Mouse (Mus musculus) thymus, adult 18-20 months (tissue): ENCODE measurements at regions not wholly inside any gene's neighbourhood (a gene's known extent, or its start where the extent isn't known, plus 50 kb on each side); places are given as distances from the start of the nearest gene placed in this dataset.

Experiments used
- DNase-seq, 2 experiments: peaks; one replicate each; pipeline ENCODE4 v3.0.0; 2022; ENCODE audit warnings: mixed read lengths in 2 of 2

DNA sequence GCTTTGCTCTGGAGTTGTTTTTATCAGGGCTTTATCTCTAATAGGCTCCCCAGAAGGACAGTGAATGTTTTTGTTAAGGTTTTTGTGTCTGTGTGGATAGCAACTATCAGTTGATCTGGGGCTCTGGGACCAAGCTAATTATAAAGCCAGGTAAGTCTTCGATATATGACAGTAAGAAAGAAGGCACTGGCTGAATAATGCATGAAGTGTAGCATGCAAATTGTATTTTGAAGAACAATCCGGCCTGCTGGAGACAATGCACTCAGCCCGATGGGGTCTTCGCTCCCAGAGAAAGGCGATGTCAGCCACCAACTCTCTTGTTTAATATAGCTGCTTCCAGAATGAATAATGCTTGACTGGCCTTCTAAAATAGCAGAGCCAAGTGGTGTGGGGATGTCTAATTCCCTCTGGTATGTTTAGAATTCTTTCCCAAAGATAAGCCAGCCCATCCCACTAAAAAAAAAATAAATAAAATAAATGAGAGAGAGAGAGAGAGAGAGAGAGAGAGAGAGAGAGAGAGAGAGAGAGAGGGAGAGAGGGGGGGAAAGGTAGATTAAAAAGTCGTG, 68.6 kb downstream of the Dad1 start:
- DNase-seq: no peak

DNA sequence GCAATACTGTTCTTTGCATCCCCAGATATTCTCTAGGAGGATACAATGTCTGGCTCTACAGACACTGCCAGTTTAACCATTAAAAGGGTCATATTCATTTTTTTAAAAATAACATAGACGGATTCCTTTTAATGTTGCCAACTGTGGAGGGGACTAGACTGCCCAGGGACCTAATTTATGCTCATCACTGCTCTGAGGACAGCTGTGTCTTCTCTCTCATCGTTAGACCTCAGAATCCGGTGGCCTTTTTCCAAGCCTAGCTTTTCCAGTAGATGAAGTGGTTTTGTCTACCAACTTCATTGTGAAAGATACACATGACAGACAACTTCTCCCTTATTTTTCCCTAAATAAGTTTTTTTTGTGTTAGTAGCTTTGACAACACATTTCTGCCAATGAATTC, 70.0 kb downstream of the Dad1 start:
- DNase-seq: no peak

DNA sequence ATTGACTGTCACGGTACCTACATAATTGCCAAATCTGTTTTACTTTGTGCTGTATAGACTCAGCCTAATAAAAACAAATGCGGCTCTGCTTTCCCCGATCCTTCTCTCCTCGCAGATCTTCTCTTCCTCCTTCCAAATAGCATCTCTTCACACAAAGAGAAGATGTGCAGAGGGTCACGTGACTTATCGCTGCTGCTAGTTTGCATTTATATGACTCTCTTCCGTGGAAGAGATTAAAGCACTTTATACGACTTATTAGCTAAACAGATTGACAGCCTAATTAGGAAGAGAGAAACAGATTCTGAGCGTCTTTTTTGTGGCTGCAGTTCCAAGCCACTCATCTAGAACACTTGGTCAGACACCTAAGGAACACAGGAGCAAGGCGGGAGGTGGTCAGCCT, 71.1 kb downstream of the Dad1 start:
- no peak for DNase-seq

DNA sequence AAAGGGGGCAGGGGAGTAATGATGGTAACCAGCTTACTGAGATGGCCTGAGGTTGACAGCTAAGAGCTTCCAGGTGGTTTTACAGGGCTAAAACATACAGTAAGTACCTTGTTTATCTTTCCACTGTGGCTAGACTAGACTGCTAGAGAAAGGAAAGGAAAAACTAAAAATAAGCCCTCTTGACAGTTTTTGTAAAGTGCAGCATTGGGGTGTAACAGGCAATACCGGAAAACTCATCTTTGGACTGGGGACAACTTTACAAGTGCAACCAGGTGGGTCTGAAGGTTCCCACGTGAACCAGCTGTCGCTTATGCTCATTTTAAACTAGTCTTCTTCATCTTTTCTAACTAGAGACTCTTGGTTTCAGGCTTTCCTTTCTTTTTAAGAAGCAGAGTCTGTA, 72.6 kb downstream of the Dad1 start:
- DNase-seq: no peak

DNA sequence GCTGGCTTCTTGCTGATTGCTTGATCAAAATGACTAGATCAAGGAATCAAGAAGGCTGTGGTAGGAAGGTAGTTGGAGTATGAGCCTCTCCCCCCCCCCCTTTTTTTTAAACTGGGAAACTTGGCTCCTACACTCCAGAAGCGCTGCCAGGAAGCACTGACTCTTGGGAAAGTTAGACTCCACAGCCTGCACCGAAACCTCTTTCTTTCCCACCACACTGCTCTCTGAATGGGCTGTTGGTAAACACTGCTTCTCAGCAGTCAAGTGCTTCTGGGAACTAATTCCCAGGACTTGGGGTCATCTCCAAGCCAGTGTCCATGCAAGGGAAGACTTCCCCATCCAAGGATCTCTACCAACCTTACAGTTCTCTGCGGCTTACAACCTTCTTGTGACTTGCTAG, 73.2 kb downstream of the Dad1 start:
- no peak for DNase-seq

DNA sequence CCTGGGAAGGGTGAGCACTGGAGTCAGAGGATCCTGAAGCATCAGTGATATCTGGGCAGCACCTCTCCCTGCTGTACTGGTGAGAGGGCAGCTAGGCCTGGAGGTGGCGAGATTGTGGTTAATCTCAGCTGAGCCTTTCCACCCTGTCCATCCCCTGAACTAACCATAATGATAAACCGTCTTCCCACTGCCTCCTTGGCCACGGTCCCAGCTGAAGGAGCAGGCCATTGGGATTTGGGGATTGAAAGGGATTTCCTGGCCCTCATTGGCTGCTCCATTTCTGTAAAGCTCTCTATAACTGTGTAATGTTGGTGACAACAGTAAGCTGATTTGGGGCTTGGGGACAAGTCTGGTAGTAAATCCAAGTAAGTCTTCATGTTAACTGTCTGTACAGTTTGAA, 73.6 kb downstream of the Dad1 start:
- no peak for DNase-seq

DNA sequence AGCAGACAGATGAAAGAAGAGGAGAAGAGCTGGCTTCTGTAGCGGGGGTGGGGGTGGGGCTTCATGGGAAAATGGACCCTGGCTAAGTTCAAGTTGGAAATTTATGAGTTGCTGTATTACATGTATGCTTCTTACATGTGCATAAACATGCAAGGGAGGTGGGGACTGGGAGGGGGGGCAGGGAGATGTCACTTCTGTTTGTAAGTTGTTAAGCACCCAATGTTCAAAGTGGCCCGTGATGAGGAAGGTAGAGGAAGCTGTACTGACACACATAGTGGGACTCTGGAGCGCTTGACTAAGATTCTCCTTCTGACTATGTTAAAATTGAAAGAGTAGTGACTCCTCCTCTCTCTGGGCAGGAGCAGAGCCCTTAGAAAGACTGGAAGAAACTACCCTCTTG, 75.0 kb downstream of the Dad1 start:
- no peak for DNase-seq

DNA sequence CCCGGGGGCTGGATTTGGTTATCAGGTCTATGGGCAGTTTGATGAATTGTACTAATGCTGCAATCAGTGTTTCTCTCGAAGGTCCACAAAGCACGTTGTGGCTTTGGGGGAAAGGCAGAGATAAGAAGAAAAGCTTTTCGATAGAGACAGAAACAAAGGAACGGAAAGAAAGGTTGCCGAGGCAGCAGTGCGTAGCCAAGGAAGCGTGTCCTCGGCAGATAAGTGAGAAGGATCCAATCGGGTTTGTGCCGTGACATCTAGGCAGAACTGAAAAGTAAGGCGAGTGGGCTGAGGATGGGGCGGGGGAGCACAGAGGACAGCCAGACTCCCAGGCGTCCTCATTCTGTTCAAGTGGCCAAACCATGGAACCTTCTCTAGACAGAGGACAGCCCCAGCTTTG, 77.4 kb downstream of the Dad1 start:
- no peak for DNase-seq

DNA sequence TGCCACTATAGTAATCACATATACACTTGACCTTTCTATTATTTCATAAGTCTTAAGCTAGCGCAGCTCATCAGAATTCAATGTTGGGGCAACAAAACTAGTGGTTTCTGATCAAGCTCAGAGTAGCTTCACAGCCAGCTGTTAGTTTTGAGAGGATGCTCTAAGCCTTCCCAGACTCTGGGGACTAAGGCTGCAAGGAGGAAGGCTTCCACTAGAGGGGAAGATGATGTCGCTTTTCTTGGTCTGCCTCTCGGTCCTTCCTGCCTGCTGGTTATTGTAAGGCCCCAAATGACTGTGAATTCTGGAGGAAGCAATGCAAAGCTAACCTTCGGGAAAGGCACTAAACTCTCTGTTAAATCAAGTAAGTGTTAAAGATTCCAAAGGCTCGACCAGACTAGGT, 78.4 kb downstream of the Dad1 start:
- DNase-seq: no peak

DNA sequence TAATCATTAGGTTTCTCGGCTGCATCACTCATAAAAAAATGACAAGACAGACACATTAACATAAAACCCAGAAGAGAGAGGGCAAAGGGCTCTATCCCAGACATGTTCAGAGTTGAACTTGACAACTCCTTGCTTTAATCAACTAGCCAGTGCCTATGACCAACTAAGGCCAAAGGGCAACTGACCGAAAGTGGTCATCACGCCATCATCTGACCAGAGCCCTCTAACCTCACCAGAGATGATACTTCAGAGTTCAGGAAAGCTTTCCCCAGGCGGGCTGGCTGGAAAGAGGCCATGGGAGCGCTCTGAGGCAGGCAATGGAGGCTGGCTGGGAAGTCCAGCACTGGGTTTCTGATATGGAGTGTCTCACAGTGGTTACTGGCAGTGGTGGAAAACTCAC, 80.6 kb downstream of the Dad1 start:
- DNase-seq: no peak

DNA sequence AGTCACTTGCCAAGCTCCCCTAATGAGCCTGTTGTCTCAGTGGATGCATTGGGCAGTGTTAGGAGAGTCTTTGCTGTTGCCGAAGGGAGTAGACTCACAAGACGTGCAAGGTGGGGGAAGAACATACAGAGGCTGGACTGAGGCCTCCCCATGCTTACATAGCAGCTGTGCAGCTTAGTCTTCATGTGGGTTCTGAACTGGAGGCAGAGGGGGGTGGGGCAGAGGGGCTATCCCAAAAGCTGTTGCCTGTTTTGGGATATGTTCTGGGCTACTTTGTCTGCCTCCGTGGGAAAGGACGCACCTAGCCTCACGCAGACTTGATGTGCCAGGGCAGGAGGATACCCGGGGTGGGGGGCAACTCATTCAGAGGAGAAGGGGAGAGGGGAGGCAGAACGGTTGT, 84.7 kb downstream of the Dad1 start:
- DNase-seq: no peak

DNA sequence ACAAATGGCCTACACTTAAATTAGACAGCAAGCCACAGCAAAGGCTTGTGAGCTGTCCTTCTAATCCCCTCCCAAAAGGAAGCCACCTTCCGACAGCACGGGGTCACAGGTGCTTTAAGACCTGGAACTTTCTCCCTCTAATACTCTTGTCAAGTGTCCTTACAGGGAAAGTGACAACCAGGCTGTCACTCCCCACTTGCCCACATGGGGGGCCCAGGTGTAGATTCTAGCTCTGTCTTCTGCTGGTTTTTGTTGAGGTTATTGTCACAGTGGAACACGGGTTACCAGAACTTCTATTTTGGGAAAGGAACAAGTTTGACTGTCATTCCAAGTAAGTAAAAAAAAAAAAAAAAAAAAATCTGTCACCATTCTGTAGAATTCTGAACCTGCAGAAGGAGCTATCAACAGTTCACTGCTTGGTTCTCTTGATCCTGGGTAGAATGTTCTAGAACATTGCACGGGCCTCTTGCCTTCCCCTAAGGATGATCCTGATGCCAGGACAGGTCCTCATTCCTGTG, 85.4 kb downstream of the Dad1 start:
- peak; percentile 40 to 67 for DNase-seq

DNA sequence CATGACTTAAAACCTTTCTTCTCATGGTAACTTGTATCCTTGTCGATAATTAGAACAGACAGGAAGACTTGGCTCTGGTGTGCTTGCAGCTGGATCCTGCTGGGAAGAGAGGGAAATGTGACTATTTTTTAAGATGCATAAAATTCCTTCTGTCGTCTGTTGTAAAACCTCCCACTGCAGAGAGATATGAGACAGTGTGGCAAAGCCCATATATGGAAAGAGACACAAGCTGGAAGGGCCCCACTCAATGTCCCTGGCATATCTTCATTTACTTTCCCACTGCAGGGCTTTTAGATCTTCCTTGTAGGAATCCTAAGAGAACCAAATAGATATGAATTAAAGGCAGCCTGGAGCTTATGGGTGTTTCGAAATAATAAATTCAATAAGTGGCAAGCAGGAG, 87.8 kb downstream of the Dad1 start:
- no peak for DNase-seq

DNA sequence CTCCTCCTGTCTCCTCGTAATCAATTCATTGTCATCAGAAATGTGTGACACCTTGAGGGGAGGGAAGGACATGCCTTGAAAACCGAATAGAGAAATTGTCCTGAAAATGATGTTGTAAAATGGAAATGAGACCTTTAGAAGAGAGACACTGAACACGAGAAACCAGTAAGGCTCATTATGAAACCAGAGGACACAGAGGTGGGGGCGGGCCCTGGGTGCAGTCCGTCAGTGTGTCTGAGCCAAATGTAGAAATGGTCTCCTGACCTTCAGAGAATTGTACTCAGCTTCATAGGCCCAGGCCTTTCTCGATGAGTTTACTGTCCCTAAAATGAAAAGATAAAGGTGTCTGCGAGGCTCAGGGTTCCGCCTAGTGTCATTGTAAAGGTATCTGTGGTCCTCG, 89.0 kb downstream of the Dad1 start:
- no peak for DNase-seq

DNA sequence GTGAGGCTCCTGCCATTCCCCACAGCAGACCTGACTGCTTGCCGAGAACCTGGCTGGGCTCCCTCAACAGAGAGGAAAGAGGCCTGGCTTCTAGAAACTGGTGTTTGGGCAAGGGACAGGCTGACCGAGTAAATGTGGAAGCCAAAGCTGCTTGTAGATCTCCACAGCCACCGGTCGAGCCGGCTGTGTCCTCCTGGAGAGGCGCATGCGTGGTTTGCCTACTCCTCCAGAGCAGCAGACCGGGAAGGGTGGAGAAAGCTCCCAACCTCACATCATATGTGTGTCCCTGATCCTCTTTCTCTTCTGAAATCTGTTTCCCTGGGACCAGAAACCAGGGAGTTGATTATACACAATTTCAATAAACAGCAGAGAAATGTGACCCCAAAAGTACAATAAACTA, 92.0 kb downstream of the Dad1 start:
- no peak for DNase-seq

DNA sequence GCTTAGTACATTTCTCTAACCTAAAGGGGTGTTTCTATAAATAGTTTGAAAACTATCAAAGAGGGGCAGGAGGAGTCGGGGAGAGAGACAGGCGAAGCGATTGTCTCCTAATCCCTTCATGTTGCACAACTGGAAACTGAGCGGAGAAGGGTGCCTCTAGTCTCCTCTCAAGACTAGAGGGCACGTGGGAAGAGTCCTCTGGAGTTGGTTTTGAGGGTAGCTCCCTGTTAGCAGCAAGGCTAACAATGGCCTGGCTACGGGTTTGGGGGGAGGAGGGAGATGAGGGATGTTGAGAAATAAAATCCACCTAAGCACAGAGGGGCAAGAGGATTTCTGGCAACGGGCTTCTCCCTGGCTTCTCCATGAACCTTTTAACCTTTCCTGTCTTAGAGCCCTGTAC, 92.7 kb downstream of the Dad1 start:
- no peak for DNase-seq

DNA sequence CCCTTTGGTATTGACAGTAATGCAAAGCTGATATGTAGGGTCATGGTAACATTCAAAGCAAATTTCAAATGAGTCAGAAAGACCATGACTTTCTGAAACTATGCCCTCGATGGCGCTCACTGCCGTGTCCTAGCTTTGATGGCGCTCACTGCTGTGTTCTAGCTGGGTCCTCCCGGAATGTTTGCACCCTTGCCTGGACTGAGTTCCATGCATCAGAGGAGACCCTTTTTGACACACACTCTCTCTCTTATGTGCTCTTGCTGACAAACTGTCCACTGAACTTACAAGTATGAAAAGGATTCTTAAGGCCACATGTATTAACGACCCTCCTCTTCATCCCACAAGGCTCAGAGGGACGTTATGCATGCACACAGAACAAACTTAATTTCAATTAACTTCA, 94.1 kb downstream of the Dad1 start:
- DNase-seq: no peak

DNA sequence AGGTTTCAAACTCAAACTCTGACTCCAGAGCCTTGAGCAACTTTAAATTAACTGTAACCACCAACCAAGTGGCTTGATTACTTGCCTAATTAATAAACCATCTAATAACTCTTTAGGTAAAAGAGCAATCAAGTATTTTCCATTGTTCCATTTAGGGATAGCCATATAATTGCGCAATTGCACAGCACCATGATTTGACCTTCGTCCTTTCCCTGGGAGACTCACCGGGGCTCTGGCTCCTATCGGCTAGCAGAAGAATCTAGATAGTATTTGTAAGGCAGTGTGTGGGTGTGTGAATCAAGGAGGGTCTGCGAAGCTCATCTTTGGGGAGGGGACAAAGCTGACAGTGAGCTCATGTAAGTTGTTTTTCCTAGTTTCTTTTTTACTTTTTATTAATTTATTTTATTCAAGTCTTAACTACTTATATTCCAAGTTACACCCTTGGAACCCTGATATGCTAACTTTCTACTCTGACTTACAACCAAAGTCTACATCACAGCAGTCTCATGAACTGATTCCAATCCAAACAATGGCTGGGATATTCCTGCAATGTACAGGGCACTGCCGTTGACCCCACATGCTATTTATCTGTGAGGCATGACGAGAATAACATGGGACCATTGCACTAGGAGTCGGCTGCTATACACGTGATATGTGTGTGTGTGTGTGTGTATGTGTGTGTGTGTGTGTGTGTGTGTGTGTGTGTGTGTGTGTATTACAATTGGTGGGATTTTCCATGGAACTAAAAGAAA, 95.5 kb downstream of the Dad1 start:
- no peak for DNase-seq

DNA sequence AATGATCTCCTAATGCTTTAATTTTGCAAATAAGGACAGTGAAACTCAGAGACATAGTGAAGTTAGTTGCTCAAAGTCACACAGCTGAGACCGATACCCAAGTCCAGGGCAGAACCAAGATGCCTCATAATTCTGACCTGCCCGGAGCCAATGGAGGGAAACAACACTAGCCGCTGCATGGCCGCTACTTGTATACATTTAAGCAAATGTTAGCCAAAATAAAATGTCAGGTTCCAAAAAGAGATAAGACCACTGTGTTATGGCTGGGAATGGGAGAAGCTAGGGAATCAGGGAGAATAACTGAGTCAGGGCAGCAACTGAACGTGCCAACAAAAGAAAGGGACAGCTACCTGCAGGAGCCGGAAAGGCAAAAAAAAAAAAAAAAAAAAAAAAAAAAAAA, 97.4 kb downstream of the Dad1 start:
- peak in 1 of 2 experiments; percentile 2 for DNase-seq

DNA sequence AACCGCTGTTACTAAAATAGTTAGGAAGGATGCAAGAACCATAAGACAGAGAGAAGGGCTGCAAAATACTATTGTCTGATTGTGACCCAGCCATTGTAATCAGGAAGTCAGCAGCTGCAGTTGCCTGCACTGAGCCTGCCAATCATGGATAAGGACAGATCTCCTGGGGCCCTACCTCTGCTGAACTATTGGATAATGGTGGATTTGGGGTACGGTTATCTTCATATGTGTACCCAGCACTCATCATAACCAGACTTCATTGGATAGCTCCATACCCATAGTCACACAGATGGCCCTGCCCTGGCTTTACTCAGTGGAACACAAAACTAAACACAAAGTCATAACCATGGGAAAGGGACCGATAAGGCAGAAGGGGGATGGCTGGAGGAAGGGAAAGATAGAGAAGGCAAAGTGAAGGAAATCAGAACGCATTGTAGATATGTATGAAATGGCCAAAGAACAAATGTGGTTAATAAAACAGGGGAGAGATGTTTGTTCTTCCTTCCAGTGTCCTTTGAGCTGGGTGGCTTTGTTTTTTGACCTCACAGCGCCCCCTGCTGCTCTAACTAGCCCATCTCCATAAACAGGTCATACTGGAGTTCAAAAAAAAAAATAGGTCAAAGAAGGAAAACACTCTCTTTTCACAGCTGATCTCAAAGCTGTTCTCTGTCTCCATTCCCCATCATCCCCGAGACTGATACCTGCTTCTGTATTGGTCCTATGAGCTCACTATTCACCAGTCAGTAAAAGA, 101.2 kb downstream of the Dad1 start:
- DNase-seq: peak; percentile 48 to 76

DNA sequence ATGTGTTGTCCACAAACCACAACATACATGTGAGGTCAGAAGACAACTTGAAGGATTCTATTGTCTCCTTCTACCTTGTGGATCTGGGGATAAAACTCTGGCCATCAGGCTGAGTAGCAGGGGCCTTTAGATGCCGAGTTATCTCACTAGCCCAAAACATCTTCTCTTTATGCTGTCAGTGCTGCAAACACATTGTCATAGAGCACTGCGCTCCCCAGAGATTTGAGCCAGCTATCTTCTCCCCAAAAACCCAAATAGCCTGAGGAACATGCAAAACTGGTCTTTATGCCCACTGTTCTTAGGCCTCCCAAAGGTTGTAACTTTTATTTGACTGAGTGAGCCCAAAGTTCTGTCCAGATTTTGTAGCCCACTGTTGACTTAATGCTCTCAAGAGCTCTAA, 102.0 kb downstream of the Dad1 start:
- DNase-seq: peak in 1 of 2 experiments; percentile 1

DNA sequence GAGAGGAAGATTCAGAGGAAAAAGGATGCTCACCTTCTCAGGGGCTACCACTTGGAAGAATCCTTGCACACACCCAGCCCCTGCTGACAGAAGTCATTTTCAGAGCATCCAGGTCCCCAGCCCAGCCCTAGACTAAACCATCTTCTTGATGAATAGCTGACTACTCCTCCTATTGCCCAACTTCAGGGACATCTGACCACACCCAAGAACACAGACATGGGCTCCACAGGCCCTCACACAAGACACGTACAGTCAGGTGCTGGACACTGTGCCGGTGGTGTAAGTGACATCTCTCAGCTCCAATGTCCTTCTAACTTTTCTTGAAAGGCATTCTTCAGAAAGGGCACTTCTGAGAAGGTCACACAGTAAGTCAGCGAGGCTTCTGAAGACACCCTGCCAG, 102.6 kb downstream of the Dad1 start:
- peak in 1 of 2 experiments; percentile 3 for DNase-seq

DNA sequence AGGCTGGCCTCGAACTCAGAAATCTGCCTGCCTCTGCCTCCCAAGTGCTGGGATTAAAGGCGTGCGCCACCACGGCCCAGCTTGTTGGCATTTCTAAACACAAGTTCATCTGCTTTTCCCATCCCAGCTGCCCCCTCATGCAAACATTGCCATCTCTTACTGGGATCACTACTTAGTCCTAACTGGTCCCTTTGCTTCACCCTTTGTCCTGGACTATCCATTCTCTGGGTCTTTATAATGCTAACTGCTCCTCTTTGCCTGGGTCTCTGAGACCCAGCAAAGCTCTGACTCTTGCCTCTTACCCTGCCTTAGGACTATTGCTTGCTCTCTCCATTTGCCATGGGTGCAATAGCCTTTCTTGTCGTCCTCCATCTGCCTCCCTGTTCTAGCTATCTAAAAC, 103.7 kb downstream of the Dad1 start:
- peak in 1 of 2 experiments; percentile 1 for DNase-seq

DNA sequence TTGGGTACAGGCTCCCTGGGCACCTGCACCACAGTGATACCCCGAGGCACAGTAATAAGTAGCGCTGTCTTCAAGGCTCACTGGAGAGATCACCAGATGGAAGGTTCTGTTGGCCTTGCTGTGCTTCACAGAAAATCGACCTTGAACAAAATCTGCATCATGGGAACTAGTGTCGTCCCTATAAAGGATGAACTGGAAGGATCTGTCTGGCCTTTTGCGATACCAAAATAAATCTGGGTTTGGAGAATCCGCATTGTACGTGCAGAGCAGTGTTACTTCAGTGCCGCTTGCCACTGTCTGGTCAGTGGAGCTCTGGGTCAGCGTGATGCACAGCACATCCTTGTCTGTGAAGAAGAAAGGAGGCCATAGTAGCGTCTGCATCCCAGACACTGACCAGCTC, 105.3 kb downstream of the Dad1 start:
- peak in 1 of 2 experiments; percentile 18 for DNase-seq
